Mouse (Mus musculus): ENCODE data around the gene Foxe1. TPM values are rescaled to one million over a fixed set of nuclear protein-coding genes. Genes with fewer than 3 reads are reported as not detected.

Foxe1 gene
- total RNA-seq (2017), result 0.34 TPM in 1 of 2 replicates, not detected in the other

DNA sequence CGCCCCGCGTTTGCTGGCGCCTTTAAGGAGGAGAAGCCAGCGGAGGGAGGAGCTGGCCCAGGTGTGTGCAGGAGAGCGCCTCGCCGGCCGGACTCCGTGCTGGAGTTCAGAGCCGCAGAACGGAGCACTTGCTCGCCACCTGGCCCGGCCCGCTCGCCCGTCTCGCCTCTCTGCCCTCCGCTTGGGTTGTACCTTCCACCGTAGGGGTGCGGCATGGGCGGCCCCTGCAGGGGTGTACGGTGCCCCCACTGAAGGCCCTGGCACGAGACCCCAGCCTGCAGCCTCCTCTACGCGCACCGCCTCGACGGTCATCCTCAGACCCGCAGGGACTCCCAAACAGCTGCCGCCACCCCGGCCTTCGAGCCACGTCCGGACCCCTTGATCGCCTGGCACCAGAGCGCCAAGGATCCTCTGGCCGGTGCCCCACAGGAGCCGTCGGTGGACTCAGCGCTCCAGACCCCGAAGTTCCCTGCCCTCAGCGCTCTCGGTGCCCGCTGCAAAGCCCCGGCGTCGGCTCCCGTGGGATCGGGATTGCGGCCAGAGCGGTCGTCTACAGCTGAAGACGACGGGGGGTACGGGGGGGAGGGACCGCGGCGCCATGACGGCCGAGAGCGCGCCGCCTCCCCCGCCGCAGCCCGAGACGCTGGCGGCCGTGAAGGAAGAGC is at the start of gene Foxe1:
Foxe1 (plus strand) TSS at position 14 of the 665 bp plus-strand sequence.
- no peak for ATAC-seq (replicated peaks; ENCODE audit: low read depth, poor library complexity, severe bottlenecking)

GRCm38 (mm10) chr4:46304071-46304470 is 39.3 kb upstream of the Foxe1 start:
- ATAC-seq (replicated peaks; ENCODE audit: low read depth, poor library complexity, severe bottlenecking), result no peak

DNA sequence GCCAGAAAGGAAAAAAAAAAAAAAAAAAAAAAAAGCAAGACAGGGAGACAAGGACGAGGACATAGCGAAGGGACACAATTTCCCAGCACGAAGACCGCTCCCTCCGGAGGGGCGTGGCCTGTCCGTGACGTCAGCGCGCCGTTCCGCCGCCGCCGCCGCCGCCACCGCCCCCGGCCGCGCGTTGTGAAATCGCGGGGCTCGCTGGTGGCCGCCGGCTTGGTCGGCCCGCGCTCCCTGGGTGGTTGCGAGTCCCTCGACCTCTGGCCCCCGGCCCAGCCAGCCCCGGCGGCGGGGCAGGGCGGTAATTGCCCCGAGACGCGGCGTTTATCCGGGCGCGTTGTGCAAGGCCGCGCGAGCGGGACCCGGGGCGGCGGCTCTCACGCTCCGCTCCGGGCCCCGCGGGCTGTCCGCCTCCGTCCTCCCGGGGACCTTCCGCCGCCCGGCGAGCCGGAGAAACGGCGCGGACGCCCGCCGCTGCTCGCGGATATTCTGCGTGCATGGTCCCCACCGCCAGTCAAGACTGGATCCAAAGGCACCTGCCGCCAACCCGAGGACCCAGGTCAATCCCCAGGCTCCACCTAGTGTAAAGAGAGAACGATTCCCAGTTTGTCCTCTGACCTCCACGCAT is 38.5 kb upstream of the Foxe1 start:
- peak; percentile 57 for ATAC-seq (replicated peaks; ENCODE audit: low read depth, poor library complexity, severe bottlenecking)

DNA sequence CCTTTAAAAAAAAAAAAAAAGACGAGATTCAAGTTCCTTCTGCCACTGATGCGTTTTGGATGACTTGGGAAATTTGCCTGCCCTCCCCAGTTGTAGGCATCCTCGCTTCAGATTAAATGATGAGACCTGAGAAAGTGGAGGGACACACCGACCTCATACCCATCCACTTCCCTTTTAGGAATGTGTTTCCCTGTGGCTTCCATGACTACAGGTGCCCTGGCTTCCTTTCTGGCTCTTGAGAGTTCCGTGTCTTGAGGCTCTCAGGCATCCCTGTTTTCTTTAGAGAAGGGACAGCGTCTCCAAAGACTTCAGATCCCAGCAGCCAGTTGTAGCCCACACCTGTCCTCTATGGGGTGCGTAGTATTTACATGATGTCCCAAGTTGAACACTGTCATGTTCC is 38.0 kb upstream of the Foxe1 start:
- no peak for ATAC-seq (replicated peaks; ENCODE audit: low read depth, poor library complexity, severe bottlenecking)

DNA sequence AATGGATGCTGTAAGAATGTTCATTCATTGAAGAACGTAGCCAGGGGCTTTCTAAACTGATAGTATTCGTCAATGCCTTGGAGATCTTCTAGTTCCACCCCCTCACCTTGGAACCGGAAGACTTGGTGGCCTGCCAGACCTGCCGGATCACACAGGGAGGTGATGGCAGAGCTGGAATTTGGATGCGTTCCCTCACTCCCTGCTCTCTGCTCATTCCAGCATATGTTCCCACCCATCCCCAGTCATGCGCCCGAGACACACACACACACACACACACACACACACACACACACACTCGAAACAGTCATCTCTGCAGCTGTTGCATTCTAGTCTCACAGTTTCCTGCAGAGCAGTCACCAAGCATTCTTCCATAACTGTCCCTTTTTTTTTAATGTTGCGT is 36.1 kb upstream of the Foxe1 start:
- ATAC-seq (replicated peaks; ENCODE audit: low read depth, poor library complexity, severe bottlenecking), result no peak

DNA sequence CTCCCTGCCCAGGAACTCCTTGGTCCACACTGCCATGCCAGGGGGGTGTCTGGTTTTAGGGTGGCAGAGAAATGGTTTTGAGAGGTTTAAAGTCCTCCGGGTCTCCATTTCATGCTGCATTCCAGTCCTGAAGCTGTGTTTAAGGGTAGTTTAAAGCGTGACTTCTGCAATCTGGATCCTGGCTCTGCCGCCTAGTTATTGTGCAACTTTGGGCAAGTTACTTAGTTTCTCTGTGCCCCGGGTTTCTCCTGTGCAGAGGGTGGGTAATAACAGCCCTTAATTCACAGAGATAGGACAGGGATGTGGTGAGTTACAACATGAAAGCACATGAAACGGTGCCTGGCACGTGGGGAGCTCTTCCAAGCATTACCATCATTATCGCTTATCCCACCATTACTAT is 35.5 kb upstream of the Foxe1 start:
- 0 out of 2 replicates have a peak, but pooled peaks have one; percentile 16 for ATAC-seq (replicated peaks; ENCODE audit: low read depth, poor library complexity, severe bottlenecking)

DNA sequence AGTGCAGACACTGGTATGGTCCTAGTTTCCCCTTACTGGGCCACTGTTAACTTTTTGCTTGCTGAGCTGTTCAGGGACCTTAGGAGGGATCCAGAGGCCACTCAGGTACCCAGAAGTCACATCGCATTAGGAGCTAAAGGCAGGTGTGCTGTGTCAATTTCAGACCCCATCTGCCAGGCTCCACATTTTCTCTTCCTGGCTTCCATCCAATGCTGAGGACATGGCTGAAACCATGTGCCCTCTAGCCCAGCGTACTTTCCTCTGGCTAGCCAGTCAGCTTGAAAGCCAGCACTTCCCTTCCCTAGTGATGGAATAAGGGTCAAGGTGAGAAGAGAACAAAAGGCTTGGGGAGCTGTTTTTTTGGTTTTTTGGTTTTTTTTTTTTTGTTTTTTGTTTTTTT is 31.8 kb upstream of the Foxe1 start:
- no peak for ATAC-seq (replicated peaks; ENCODE audit: low read depth, poor library complexity, severe bottlenecking)

DNA sequence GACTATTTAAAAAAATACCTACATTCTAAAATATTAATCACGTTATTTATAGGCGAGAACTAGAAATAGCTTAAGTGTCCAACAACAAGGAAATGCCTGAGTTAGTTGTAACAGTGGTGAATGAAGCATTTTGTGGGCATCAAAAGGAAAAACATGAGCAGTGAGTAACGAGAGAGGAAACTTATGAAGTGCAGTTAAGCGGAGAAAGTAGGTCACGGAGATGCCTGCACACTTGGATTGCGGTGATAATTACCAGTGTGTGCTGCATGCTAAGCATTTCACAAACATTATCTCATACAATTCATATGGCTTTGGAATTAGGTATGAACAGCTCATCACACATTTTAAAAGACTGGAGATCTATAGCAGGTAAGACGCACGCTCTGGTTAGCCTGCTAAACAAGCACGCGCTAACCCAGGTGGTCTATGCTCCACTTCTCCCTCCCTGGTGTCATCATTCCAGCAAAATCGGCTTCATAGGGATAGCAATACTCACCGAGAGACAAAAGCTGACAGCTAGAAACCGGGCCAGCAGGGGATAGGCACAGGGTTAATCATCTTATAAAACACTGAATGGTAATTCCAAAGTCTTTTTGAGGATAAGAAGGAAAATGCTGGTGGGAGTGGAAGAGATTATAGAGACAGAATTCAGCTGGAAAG is 21.5 kb upstream of the Foxe1 start:
- ATAC-seq (replicated peaks; ENCODE audit: low read depth, poor library complexity, severe bottlenecking), result no peak

GRCm38 (mm10) chr4:46322715-46323114 is 20.7 kb upstream of the Foxe1 start:
- ATAC-seq (replicated peaks; ENCODE audit: low read depth, poor library complexity, severe bottlenecking), result no peak

- ATAC-seq (replicated peaks; ENCODE audit: low read depth, poor library complexity, severe bottlenecking), result no peak
Measured at GRCm38 (mm10) chr4:46328906-46329305, 14.5 kb upstream of the Foxe1 start.

- ATAC-seq (replicated peaks; ENCODE audit: low read depth, poor library complexity, severe bottlenecking), result no peak
Measured at GRCm38 (mm10) chr4:46335846-46336245, 7.6 kb upstream of the Foxe1 start.

DNA sequence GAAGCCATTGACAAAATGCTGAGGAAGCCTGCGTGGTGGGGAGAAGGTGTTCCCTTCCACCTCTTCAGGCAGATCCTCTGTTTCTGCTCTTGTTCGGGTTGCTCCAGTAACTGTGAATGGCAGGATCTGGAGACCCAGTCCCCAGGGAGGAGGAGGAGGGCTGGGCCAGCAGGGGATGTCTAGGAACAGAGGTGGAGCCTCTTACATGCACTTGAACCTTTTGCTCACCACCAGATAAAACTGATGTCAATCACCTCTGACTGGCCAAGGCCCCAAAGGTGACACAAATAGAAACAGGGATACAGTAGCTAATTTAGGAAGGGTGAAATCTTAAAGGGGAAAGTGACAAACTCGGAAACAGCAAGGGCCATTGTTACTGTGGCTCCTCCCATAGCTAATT is 5.4 kb upstream of the Foxe1 start:
- ATAC-seq (replicated peaks; ENCODE audit: low read depth, poor library complexity, severe bottlenecking), result no peak

DNA sequence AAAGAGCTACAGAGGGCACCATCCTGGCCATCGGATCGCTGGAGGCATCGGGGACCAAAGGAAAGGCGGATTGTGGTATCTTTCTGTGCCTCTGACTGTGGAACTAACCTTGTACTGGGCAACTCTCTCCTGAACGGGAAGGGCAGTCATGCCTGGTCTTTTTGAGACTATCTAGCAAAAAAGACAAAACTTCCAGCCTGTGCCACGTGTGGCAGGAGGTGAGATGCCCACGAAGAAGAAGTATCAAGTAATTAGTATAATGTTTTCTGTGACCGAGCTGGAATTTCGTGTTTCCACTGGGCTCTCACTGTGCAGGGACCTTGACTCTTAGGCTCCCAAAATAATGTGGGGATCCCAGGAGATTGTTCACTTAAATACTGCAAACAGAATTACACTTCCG is 4.4 kb upstream of the Foxe1 start:
- ATAC-seq (replicated peaks; ENCODE audit: low read depth, poor library complexity, severe bottlenecking), result no peak

GRCm38 (mm10) chr4:46339584-46339983 is 3.8 kb upstream of the Foxe1 start:
- no peak for ATAC-seq (replicated peaks; ENCODE audit: low read depth, poor library complexity, severe bottlenecking)

DNA sequence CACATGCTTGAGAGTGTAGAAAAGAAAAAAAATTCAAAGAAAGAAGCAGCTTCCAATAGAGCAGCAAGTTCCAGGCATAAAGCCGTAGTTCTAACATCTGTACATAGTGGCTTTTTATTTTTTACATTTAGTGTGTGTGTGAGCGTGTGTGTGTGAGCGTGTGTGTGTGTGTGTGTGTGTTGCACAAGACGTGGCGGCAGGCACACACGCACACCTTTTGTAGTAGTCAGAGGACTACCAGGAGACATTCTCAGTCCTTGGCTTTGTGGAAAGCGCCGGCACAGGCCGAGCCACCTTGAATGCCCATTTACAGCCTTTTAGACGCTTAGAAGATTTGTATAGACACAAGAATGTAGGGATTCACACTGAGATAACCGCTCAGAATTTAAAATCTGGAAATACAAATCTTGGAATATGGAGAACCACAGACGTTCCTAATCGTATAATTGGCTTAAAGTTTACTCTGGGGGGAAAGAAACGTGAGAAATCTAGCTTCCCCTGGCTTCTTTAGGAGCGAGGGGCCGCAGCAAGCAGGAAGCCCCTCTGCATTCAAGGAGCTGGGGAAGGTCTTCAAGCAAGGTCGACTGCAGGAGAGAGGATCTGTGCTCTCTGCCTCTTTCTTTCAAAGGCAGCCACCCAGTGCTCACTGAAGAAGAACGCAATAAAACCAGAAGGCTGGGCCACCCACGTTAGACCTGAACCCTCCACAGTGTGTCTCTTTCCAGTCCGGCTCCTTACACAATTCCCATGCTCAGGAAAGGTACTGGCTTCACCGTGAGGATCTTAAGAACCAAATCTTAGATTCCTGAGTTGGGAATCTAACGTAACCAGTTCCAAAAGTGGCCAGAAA is 1.4 kb upstream of the Foxe1 start:
- ATAC-seq (replicated peaks; ENCODE audit: low read depth, poor library complexity, severe bottlenecking), result no peak

DNA sequence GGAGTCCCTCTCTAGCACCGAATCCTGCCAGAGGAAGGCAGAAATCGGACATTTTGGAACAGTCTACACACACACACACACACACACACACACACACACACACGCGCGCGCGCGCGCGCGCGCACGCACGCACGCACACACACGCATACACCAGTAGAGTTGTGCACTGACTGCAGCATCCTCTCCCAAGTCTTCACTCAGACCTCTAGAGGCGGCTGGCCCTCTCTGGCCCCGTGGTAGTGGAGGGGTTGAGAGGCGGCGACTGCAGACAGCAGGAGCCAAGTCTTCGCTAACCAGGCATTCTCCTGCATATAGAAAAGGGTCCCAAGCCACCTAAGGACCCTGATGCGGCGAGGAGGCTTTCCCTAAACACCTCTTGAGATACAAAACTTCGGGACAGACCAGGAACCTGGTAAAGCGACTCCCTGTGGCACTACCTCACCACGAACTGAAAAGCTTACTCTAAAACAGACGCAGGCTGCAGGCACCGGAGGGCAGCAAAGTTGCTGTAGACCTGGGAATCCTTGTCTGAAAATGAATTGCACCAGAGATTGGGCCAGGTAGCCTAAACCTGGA is 610 bp upstream of the Foxe1 start:
- no peak for ATAC-seq (replicated peaks; ENCODE audit: low read depth, poor library complexity, severe bottlenecking)

DNA sequence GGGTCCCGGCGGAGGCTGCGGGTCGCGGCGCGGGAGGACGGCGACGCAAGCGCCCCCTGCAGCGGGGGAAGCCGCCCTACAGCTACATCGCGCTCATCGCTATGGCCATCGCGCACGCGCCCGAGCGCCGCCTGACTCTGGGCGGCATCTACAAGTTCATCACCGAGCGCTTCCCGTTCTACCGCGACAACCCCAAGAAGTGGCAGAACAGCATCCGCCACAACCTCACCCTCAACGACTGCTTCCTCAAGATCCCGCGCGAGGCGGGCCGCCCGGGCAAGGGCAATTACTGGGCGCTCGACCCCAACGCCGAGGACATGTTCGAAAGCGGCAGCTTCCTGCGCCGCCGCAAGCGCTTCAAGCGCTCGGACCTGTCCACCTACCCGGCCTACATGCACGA is 879 bp downstream of the Foxe1 start:
- ATAC-seq (replicated peaks; ENCODE audit: low read depth, poor library complexity, severe bottlenecking), result peak; percentile 67

DNA sequence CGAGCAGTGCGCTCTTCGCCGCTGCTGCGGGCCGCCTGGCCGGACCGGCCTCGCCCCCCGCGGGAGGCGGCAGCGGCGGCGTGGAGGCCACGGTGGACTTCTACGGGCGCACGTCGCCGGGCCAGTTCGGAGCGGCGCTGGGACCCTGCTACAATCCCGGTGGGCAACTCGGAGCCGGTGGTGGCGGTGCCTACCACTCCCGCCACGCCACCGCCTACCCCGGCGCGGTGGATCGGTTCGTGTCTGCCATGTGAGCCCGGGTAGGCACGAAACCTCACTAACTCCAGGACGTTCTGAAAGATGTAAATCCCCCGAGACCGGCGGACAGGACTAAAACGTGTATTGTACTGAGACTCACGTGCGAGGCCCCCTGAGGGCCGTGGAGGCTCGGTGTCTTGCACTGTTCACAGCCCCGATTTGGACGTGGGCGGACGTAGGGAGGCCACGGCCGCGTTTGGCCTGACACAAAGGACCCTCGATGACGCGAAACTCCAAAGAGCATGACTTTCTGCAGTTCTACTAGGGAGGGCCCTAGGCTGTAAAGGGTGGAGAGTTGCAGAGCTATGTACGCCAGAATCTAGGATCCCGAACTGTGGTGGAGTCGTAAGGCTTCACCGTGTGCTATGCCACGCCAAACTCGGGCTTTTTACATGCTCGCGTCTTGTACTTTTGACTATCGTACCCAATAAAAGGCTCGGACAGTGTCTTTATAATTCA is 1.8 kb downstream of the Foxe1 start:
- no peak for ATAC-seq (replicated peaks; ENCODE audit: low read depth, poor library complexity, severe bottlenecking)

GRCm38 (mm10) chr4:46345773-46346100 is 2.3 kb downstream of the Foxe1 start:
- ATAC-seq (replicated peaks; ENCODE audit: low read depth, poor library complexity, severe bottlenecking), result no peak

GRCm38 (mm10) chr4:46346221-46346620 is 2.8 kb downstream of the Foxe1 start:
- no peak for ATAC-seq (replicated peaks; ENCODE audit: low read depth, poor library complexity, severe bottlenecking)
